Mouse (Mus musculus) lung, postnatal 0 days (tissue): Measurements from ENCODE around the gene Plppr1. TPM values are rescaled to one million over a fixed set of nuclear protein-coding genes. Genes with fewer than 3 reads are reported as not detected.

Experiments used
- ATAC-seq: fragments of 200-750 bp; cut with Nextera tagmentation; 2 replicates; pipeline ENCODE4 v1.8.0; 2017; ENCODE audit warnings: moderate library complexity
- DNase-seq: peaks from one replicate; pipeline ENCODE4 v3.0.0-alpha.2; 2016; ENCODE audit warnings: low spot score
- H3K27ac ChIP-seq: fragments of 300-500 bp; sonication (generic); 2 replicates; pipeline ENCODE4 v1.5.1; 2014; ENCODE audit warnings: antibody characterized with exemption, mild to moderate bottlenecking, low read length, mixed read lengths
- H3K27me3 ChIP-seq: fragments of 300-500 bp; sonication (generic); replicated peaks from 2 replicates; pipeline ENCODE4 v1.6.1; 2014; ENCODE audit warnings: low read length, mixed read lengths; ENCODE audit not compliant: insufficient read depth
- H3K36me3 ChIP-seq: fragments of 300-500 bp; sonication (generic); 2 replicates; pipeline ENCODE4 v1.6.1; 2014; ENCODE audit warnings: low read length, mixed read lengths; ENCODE audit not compliant: insufficient read depth
- H3K4me1 ChIP-seq: fragments of 300-500 bp; sonication (generic); 2 replicates; pipeline ENCODE4 v1.6.1; 2014; ENCODE audit warnings: antibody characterized with exemption, low read depth, low read length, mixed read lengths; ENCODE audit not compliant: insufficient read depth
- H3K4me2 ChIP-seq: fragments of 300-500 bp; sonication (generic); replicated peaks from 2 replicates; pipeline ENCODE4 v1.6.1; 2014; ENCODE audit warnings: low read depth, mild to moderate bottlenecking, low read length, moderate library complexity, mixed read lengths
- H3K4me3 ChIP-seq: fragments of 300-500 bp; sonication (generic); 2 replicates; pipeline ENCODE4 v1.5.1; 2014; ENCODE audit warnings: low read depth, low read length
- H3K9ac ChIP-seq: fragments of 300-500 bp; sonication (generic); replicated peaks from 2 replicates; pipeline ENCODE4 v1.6.1; 2014; ENCODE audit warnings: low read depth, mild to moderate bottlenecking
- H3K9me3 ChIP-seq: fragments of 300-500 bp; sonication (generic); 2 replicates; pipeline ENCODE4 v1.6.1; 2016; ENCODE audit warnings: low read length, mixed read lengths
- CTCF ChIP-seq: IDR thresholded peaks from 2 replicates; pipeline ENCODE4 v1.5.1; 2016; ENCODE audit warnings: antibody characterized with exemption, mild to moderate bottlenecking
- EP300 ChIP-seq: IDR thresholded peaks from 2 replicates; pipeline ENCODE4 v1.6.1; 2016; ENCODE audit warnings: antibody characterized with exemption, mild to moderate bottlenecking, control low read depth
- WGBS: fragments of 180-500 bp; shearing (Covaris S2); extraction: QIAGEN DNeasy Blood & Tissue Kit; methylation state at CpG from one replicate; pipeline ENCODE4 v1.1.7; 2014; 5-methylcytosine and 5-hydroxymethylcytosine counted together
- polyA plus RNA-seq: library from polyadenylated mRNA; unstranded; fragments of >200 nt; fragmentation: Nextera tagmentation; extraction: Ambion mirVana; gene quantifications from 2 replicates; pipeline ENCODE4 v1.2.1, GENCODE M21; 2015

The Plppr1 gene
- polyA plus RNA-seq, 1 experiment from 2014 or later, result 0.11 TPM

- Histone ChIP-seq H3K36me3 (no peaks in the 10 kb centered on the region), H3K4me2 (no peak overlapping the region), H3K9ac (no peak overlapping the region), H3K27ac (no peak overlapping the region), H3K4me1 (no peaks in the 10 kb centered on the region), H3K27me3 (no peaks in the 10 kb centered on the region), H3K9me3 (no peaks in the 10 kb centered on the region), H3K4me3 (no peak overlapping the region)
- no peak for ATAC-seq
- TF ChIP-seq CTCF, result no peak
- no peak for TF ChIP-seq EP300
- WGBS, result 82% methylated on average over 5 of the region's 5 CpGs
- no peak for DNase-seq
Observed at GRCm38 (mm10) chr4:49278515-49278914, 219.4 kb downstream of the Plppr1 start.

DNA sequence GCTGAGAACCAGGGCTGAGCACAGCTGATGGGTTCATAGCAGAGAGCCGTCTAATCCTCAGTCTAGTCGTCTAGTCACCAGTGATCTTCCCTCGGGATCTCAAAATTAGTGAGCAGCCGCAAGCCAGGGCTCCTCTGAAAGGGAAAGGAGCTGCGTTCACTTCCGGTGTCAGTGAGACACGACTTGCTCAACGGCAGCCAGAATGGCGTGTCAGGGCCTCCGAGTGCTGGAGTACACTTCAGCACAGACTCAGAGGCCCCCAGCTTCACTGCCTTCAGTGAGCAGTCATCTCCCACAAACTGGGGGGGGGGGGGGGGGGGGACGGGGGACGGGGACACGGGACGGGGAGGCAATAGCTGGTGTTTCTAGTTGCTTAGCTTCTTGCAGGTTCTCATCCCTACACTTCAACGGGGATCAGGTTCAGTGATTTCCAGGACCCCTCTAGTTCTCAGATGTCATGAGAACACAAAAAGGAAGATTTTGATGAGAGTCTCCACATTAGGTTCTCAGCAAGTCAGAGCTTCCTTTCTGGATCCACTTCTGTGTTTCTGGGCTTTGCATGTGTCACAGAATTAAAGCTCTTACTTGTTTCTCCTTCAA lies 225.7 kb downstream of the Plppr1 start:
- Histone ChIP-seq H3K9ac (no peak overlapping the region), H3K27ac (no peak overlapping the region), H3K27me3 (no peaks in the 10 kb centered on the region), H3K4me2 (no peak overlapping the region), H3K36me3 (no peaks in the 10 kb centered on the region), H3K4me3 (no peak overlapping the region), H3K9me3 (no peaks in the 10 kb centered on the region), H3K4me1 (no peaks in the 10 kb centered on the region)
- WGBS, result 82% methylated on average over 13 of the region's 15 CpGs
- no peak for ATAC-seq
- no peak for DNase-seq
- TF ChIP-seq CTCF (no peak), EP300 (no peak)

- Histone ChIP-seq H3K9me3 (no peaks in the 10 kb centered on the region), H3K9ac (no peak overlapping the region), H3K27me3 (no peaks in the 10 kb centered on the region), H3K4me2 (no peak overlapping the region), H3K36me3 (no peaks in the 10 kb centered on the region), H3K4me1 (no peaks in the 10 kb centered on the region), H3K27ac (no peak overlapping the region), H3K4me3 (no peak overlapping the region)
- TF ChIP-seq CTCF (no peak), EP300 (no peak)
- peak; percentile 28; the same call in 1 of the 2 replicates for ATAC-seq
- no peak for DNase-seq
- WGBS, result 63% methylated on average over 15 of the region's 15 CpGs
Observed at GRCm38 (mm10) chr4:49285340-49286196, 226.5 kb downstream of the Plppr1 start.

- no peaks in the 10 kb centered on the region for H3K36me3 ChIP-seq
- no peaks in the 10 kb centered on the region for H3K4me1 ChIP-seq
- no peak overlapping the region for H3K4me3 ChIP-seq
- H3K4me2 ChIP-seq, result no peak overlapping the region
- H3K9ac ChIP-seq, result no peak overlapping the region
- TF ChIP-seq EP300 (no peak), CTCF (no peak)
- DNase-seq, result no peak
- no peak for ATAC-seq
- no peaks in the 10 kb centered on the region for H3K9me3 ChIP-seq
- H3K27me3 ChIP-seq, result no peaks in the 10 kb centered on the region
- no peak overlapping the region for H3K27ac ChIP-seq
- 35% methylated on average over 4 of the region's 4 CpGs for WGBS
Observed at GRCm38 (mm10) chr4:49286197-49286492, 227.1 kb downstream of the Plppr1 start.

- Histone ChIP-seq H3K27ac (no peak overlapping the region), H3K4me3 (no peak overlapping the region), H3K27me3 (no peaks in the 10 kb centered on the region), H3K4me1 (no peaks in the 10 kb centered on the region), H3K9ac (no peak overlapping the region), H3K4me2 (no peak overlapping the region), H3K9me3 (no peaks in the 10 kb centered on the region), H3K36me3 (no peaks in the 10 kb centered on the region)
- TF ChIP-seq CTCF (no peak), EP300 (no peak)
- ATAC-seq (no peak), DNase-seq (no peak)
- 26% methylated on average over 1 of the region's 1 CpGs for WGBS
Observed at GRCm38 (mm10) chr4:49296434-49296833, 237.4 kb downstream of the Plppr1 start.

DNA sequence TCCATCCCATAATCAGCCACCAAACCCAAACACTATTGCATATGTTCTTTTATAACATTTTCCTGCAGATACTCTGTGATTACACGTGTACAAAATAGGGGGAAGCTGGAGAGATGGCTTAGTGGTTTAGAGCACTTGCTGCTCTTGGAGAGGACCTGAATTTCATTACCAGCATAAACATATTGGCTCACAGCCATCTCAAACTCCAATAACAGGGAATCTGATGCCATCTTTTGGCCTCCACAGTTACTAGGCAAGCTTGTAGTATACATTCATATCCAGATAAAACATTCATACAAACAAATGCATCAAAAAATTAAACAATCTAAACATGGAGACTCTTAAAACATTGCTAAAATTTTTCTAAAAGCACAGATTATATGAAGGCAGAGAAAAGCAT lies 240.5 kb downstream of the Plppr1 start:
- H3K4me2 ChIP-seq, result no peak overlapping the region
- no peaks in the 10 kb centered on the region for H3K9me3 ChIP-seq
- no peaks in the 10 kb centered on the region for H3K4me1 ChIP-seq
- no peaks in the 10 kb centered on the region for H3K36me3 ChIP-seq
- H3K9ac ChIP-seq, result no peak overlapping the region
- no peak overlapping the region for H3K4me3 ChIP-seq
- ATAC-seq (no peak), DNase-seq (no peak)
- H3K27ac ChIP-seq, result no peak overlapping the region
- H3K27me3 ChIP-seq, result no peaks in the 10 kb centered on the region
- TF ChIP-seq CTCF, result no peak
- no peak for TF ChIP-seq EP300
- WGBS, result 31% methylated on average over 1 of the region's 1 CpGs
